Mouse (Mus musculus) myocyte (in vitro differentiated cells): ENCODE measurements around the gene Smok3b.

Experiments
- CEBPB ChIP-seq: IDR thresholded peaks from 2 replicates; pipeline ENCODE4 v1.6.1; 2011; ENCODE audit warnings: mild to moderate bottlenecking, moderate library complexity; ENCODE audit not compliant: poor library complexity, insufficient read depth, severe bottlenecking
- E2F4 ChIP-seq: IDR thresholded peaks from one replicate; pipeline ENCODE4 v1.6.1; 2011; ENCODE audit warnings: mild to moderate bottlenecking, control low read depth, moderate library complexity; ENCODE audit not compliant: insufficient read depth
- MAX ChIP-seq: IDR thresholded peaks from one replicate; pipeline ENCODE4 v1.6.1; 2011; ENCODE audit warnings: low read depth, mild to moderate bottlenecking, control low read depth
- MYOD1 ChIP-seq, 3 experiments: IDR thresholded peaks; one replicate each; pipeline ENCODE4 v1.6.1; 2011; ENCODE audit warnings: control low read depth in 2 of 3, low read depth in 2 of 3, mild to moderate bottlenecking in 2 of 3, moderate library complexity in 1 of 3; ENCODE audit not compliant: insufficient read length in 2 of 3, control insufficient read depth in 1 of 3
- MYOG ChIP-seq, 3 experiments: IDR thresholded peaks; one replicate each; pipeline ENCODE4 v1.6.1; 2011; ENCODE audit warnings: control low read depth in 2 of 3, low read depth in 2 of 3, mild to moderate bottlenecking in 2 of 3; ENCODE audit not compliant: insufficient read length in 2 of 3, control insufficient read depth in 1 of 3, insufficient read depth in 1 of 3
- POLR2A ChIP-seq: IDR thresholded peaks from one replicate; pipeline ENCODE4 v1.6.1; 2011; ENCODE audit warnings: low read depth, mild to moderate bottlenecking, control low read depth, moderate library complexity; ENCODE audit not compliant: insufficient read length
- SRF ChIP-seq: IDR thresholded peaks from one replicate; pipeline ENCODE4 v1.6.1; 2011; ENCODE audit warnings: low read depth; ENCODE audit not compliant: control insufficient read depth, insufficient read length
- TCF12 ChIP-seq: IDR thresholded peaks from one replicate; pipeline ENCODE4 v1.6.1; 2011; ENCODE audit warnings: mild to moderate bottlenecking, control low read depth; ENCODE audit not compliant: poor library complexity, insufficient read depth, severe bottlenecking
- TCF3 ChIP-seq: IDR thresholded peaks from one replicate; pipeline ENCODE4 v1.6.1; 2011; ENCODE audit warnings: low read depth, control low read depth; ENCODE audit not compliant: insufficient read length
- USF1 ChIP-seq: IDR thresholded peaks from one replicate; pipeline ENCODE4 v1.6.1; 2011; ENCODE audit warnings: low read depth, mild to moderate bottlenecking, control low read depth, moderate library complexity

GRCm38 (mm10) chr5:137979081-137979480, 42.1 kb upstream of the Smok3b start:
- TF ChIP-seq MYOD1 (IDR thresholded peaks at IDR 0.05; ENCODE audit: control insufficient read depth in 1 of 3, insufficient read length in 2 of 3, low read depth in 2 of 3) = no peak
- TF ChIP-seq POLR2A = no peak
- TF ChIP-seq SRF = no peak
- TF ChIP-seq MAX = no peak
- TF ChIP-seq E2F4 = no peak
- TF ChIP-seq MYOG (IDR thresholded peaks at IDR 0.05; ENCODE audit: control insufficient read depth in 1 of 3, insufficient read depth in 1 of 3, insufficient read length in 2 of 3, low read depth in 2 of 3) = no peak
- TF ChIP-seq USF1 = no peak
- TF ChIP-seq TCF12 = no peak
- TF ChIP-seq CEBPB = no peak
- TF ChIP-seq TCF3 = no peak
